Mouse (Mus musculus) heart, postnatal 4 days (tissue): ENCODE data around the gene Adam12. TPM values are rescaled to one million over a fixed set of nuclear protein-coding genes. Genes with fewer than 3 reads are reported as not detected.

Experiments used
- DNase-seq: peaks from one replicate; pipeline ENCODE4 v3.0.0; 2021
- total RNA-seq, 2 experiments: library from RNA; stranded (reverse); gene quantifications; 2 replicates each; pipeline ENCODE4 v1.2.3; 2021

The Adam12 gene
- total RNA-seq, 2 experiments from 2014 or later: 9.2 to 10.6 TPM

DNA sequence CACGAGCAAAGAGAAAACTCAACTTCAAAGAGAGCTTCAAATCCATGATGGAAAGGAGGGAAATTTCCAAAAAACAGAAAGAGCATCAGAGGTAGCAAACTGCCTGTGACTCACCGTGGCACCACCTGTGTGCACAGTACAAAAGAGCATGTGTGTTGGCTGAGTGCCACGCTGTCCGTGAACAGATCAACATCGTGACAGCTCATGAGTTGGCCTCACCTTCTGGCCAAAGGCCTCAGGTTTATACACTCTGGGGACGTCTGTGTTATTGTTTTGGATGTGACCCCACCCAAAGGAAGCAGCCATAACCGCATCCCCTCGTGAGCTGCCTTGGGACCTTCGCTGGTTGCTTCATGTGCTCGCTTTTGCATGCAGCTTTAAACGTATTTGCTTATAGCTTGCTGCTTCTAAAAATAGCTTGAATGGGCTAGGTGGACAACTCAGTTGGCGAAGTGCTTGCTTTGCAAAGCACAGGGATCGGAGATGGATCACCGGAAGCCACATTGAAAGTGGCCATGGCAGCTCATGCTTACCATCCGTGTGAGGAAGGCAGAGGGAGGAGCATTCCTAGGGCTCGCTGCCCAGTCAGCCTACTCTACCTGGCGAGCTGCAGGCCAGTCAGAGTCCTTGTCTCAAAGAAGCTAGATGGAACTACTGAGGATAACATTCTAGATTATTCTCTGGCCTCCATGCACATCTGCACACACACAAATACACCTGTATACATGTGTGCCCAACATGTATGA lies 151.8 kb downstream of the Adam12 start:
- DNase-seq: no peak

DNA sequence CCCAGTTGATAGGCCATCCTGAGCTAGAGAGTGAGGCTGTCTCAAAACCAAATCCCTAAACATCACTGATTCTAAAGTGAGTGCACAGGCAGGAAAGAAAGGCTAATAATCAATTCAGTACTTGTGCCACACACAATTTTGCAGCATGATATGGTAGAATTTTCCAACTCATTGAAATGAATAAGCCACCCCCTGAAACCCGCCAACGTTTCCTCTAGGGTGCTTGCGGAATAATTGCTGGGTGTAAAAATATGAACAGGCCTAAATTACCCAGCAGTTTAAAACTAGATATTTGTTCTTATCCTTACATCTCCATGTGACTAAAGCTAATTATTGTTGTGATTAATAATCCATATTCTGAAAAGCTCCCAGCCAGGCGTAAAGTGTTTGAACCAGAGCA lies 154.3 kb downstream of the Adam12 start:
- no peak for DNase-seq

DNA sequence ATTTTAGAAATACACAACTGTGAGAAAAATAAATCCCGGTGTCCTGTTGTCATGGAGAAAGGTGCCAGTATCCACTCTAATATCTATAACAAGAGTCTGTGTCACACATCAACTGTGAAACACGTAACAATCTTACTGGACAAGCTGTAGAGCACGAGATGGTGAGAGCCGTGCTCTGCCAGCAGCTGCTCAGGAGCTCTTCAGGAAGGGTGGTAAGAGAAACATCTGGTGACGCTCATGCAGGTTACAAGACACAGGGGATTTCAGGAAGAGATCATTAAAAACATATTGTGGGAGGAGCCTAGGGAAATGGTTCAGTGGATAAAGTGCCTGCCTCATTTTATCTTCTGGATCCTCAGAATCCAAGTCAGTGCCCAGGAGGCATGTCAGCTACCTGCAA lies 158.9 kb downstream of the Adam12 start:
- no peak for DNase-seq

DNA sequence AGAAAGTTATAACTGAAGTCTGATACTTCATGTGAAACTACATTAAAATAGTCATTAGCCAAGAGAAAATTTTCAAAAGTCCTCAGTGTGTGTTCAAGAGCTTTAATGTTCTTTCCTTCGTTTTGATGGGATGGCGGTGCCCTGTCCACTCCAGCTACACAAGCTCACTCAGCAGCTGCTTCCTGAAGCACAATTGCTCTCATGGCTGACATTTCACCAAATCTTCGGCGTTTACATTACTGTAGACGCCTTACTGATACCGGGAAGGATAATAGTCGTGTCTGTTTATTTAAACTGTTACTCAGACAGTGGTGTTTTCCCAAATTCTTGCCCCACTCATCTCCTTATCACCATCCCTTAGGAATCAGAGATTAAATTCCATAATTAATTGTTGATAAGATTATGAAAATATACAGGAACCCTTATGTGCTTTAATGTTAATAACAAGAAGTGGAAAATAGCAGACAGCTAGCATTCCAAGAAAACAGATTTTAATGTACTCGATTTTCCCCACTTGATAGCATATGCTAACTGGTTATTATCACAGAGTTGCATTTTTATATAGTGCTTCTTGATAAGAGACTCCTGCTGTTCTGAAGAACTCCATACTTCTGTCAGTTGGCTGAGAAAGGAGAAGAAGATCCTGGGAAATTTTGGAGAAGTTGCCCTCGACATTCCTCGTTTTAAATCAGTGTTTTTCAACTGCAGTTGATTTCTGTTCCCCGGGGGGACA lies 160.6 kb downstream of the Adam12 start:
- DNase-seq: no peak

DNA sequence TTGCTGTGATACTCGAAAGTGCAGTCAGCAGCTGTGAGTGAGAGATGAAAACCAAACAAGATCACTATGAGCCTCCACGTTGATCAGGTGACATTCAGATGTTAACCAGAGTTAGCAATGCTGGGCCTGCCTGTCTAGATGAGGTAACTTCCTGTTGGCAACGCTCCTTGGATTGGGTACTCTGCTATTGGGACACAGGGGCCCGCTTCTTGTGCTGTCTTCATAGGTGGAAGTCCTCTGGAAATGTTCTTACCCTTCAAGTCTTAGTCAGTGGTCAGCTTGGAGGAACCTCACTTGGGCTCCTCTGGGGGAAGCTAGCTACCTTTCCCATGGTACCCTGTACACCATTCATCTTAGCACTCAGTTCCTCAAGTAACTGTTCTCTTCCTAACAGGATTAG lies 169.3 kb downstream of the Adam12 start:
- no peak for DNase-seq

DNA sequence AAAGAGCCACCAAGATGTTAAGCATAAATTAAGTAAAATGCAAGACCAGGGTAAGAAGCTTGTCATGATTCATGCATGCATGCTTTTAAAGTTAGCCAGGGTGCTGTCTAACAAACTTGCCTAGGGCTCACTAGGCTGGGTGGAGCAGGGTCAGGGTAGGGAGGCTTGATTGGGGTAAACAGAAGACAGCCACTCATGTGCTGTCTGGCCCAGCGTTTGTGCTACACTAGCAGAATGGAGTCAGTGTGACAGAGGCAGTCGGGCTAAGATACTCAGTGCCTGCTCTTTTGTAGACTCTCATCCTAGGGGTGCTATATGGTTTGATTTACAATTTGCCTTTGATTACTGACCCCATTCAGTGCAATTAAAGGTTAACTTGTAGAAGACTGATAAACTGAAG lies 179.5 kb downstream of the Adam12 start:
- DNase-seq: no peak

DNA sequence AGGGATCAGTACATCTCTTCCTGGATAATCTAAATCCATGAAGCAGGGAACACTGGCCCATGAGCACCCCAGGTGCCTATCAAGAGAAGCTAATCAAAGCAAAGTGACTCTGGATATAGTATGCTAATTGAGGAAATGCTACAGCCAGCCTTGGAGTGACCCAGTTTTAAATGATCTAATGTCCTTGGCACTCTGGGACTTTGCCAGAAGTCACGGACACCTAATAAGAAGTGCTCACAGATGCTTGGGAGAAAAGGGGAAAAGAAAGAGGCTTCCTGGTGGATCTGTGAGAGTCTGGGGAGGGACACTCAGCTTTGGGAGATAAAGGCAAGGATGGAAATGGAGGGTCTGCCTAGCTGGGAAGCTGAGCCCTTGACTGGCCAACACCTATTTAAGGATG lies 181.6 kb downstream of the Adam12 start:
- no peak for DNase-seq

DNA sequence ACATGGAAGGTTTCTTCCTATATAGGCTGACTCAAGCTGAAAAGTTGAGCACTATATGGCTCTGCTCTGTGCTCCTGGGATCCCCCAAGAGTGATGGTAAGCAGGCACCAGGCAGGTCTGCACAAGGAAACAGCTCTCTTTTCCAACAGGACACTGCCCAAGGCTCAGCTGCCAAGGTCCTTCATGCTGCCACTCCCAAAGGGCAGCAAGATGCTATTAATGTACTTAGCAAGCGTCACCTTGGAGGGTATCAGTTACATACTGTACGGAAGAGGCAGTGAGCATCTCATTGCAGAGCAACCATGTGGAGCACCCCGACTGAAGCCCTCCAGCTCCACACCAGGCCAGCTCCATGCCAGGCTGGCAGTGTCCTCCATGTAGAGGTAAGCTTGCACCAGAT lies 185.6 kb downstream of the Adam12 start:
- no peak for DNase-seq

DNA sequence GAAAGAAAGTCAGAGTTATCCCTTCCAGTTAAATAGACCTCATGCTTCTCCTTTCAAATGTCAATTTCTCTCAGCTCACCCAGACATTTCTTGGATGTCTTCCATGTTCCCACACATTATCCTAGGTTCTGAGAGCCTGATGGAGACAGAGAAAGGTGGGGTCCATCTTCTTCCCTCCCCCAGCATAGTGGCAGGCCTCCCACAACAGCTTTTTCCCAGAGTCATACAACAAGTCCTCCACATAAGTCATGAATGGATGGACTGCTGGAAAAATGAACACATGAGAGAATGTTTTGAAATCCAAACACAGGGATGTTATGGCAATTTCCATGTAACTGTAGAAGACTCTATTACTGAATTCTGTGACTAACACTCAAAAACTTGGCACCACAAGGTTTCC lies 188.4 kb downstream of the Adam12 start:
- no peak for DNase-seq

DNA sequence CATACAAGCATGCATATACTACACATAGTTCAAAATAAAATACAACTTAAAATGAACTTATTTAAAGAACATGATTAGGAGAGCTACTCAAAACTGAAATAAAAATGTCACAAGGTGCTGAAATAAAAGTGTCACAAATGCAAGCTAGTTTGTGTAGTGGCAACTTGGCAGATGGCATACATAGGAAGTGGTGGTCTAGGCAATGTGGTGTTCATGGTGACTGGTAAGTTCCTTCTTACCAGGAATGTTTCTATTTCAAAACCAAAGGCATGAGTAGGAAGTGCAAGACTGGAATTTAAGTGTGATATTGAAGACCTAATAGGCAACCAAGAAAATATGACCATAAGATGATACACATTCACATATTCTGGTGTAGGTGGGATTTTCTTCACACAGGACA lies 189.3 kb downstream of the Adam12 start:
- DNase-seq: no peak

DNA sequence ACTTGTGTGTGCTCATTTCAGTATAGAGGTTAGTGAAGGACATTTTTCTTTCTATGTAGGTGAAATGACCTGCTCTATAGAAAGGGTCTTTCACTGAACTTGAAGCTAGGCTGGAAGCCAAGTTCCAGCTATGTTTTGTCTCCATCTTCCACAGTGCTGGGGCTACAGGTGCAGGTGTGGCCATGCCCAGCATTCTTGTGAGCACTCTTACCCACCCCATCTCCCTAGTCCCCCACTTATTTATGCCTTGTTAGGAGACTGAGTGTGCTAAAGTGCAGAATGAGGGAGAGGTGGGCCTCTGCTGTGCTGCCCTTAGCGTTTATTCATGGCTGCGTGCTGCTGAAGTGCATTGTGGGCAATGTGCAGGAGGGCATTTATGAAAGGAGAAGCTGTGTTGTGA lies 198.0 kb downstream of the Adam12 start:
- no peak for DNase-seq

DNA sequence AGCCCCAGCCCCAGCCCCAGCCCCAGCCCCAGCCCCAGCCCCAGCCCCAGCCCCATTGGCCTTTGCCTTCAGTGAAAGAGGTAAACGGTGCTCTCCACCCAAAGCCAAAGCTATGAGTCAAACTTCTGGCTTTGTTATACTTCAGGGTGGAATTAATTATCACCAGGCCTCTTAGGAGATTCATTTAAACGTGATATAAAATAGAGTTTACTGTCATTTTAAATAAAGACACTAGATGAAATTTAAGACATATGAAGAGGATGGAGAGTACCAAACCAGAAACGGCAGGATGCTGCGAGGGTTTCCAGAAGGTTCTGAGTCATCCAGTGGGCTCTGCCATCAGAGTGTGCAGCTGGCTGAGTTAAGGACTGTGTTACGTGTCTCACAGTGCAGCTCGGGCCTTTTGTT lies 199.0 kb downstream of the Adam12 start:
- peak; percentile 15 for DNase-seq

DNA sequence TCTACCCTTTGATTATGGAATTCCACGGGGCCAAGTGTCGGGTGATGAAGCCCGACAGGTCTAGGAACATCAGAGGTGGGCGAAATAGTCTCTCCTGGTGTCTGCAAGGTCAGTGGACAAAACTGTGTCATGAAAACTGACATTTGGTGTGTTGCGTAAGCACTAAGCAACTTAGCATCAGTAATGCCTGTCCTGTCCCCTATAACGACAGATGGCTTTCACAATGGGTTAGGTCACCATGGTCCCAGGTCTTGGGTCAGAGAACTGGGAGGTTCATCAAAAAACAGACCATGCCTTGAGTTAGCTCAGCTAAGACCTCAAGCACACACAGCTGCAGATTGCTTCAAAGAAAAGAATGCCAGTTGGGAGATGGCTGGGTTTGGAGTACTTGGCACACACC lies 200.2 kb downstream of the Adam12 start:
- DNase-seq: no peak

DNA sequence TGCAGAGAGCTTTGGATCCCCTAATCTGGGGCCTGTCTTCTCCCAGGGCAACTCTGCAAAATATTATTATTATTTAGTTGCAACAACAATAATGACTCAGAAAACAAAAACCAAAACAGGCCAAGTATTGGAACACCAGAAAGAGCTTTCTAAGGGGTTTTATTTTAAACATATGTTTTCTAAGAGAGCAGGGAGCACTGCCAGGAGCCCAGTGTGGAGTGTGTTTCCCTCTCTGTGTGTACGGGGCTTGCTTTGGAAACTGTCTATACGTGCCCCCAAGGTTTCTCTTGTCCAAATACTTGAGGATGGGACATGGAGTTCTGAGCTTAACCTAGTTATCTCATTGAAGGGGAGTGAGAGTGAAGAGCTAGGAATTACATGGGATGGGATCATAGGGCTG lies 200.7 kb downstream of the Adam12 start:
- DNase-seq: no peak

DNA sequence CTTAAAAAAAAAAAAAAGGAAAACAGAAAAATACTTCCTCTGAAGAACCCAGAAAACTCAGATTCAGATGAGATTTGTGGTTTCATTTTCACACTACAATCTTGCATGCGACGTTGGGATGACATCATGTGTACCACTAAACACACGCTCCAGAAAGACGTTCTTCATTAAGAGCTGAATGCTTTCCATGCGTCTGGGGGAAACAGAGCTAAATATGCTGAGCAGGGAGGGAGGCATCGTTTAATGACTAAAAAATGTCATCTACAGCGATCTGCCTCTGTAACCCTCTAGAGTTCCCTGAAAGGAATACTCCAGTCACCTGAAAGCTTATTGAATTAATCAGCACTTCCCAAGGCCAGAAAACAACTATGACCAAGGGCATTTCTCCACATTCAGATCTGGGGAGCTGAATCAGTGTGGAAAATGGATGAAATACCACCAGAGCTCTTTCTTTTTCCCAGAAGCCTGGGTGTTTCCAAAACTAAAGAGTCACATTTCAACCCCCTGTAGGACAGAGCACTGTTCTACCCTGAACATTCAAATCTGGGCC lies 203.6 kb downstream of the Adam12 start:
- DNase-seq: no peak

DNA sequence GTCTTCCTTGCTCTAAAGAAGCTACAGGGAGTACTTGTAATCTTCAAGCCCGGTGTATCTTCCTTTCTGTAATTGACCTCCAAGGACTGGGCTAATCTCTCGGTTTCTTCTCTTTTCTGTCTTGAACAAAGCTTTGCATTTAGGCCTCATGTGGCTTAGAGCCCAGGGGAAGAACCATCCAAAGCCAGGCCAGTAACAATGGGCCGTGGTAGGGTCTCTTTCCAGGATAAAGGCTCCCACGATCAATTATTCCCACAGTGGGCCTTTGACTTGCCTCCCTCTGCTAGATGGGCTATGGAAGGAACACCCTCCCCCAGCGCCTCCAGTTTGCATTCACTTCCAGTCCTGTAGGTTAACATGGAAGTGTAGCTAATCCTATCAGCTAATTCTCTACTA lies 204.9 kb downstream of the Adam12 start:
- no peak for DNase-seq

DNA sequence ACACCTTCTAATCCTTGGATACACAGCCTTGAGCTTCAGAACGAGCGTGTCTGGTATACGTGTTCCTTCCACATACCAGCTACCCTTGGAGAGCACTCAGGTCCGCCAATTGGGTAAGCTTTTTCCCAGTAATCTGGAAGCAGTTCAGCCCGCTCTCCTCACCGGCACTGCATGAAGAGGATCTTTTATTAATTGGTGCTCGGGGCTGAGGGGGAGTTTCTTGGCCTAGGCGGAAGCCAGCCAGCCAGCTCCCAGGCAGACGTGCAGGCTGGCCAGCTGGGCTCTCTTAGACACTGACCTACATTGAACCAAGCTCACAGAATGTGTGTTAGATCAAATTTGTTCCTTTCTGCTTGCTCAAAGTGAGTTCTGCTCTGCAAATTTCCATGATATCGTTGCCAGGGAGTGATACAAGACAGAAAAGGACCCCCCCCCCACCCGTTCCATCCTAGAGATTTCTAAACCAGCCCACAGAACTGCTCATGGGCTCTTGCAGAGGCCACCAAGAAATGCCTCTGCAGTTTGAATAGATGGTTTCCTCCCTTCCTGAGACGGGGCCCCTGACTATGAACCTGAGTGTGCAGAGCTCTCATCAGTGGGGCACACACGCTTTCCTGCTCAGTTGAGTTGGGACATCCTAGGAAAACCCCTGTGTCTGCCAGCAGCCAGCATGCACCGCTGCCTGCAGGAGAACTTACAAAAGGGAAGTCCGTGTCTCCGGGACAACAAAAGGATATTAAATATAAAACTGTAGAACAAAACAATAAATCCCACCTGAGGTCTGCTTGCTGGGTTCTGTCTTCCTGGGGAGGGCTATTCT lies 205.5 kb downstream of the Adam12 start:
- DNase-seq: peak; percentile 71

DNA sequence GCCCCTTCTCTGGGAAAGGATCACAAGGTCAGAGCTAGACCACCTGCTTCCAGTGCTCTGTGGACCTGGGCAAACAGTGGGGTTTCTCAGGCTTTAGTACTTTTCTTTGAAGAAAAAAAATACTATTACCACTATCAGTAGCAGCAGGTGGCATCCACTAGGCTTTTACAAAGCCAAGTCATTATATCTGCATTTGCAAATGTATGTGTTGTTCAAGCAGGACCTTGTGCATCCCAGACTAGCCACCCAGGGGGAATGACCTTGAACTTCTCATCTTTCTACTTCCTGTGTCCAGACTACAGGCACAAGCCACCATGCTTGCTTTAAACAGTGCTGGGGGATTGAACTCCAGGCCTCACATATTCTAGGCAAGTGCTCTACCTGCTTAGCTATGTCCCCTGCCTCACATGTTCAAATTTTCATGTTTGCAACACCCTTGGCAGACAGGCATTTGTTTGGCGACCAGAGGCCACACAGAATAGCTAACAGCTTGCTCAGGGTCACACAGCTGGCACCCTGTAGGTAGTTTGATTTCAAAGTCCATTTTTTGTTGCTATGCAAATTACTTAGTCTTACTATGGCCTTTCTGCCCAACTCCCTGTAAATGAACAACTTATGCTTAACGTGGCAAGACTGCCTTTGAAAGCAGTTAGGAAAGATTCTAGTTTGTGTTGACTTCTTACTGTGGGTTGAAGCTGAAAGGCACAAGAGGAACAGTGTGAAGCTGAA lies 209.6 kb downstream of the Adam12 start:
- no peak for DNase-seq

DNA sequence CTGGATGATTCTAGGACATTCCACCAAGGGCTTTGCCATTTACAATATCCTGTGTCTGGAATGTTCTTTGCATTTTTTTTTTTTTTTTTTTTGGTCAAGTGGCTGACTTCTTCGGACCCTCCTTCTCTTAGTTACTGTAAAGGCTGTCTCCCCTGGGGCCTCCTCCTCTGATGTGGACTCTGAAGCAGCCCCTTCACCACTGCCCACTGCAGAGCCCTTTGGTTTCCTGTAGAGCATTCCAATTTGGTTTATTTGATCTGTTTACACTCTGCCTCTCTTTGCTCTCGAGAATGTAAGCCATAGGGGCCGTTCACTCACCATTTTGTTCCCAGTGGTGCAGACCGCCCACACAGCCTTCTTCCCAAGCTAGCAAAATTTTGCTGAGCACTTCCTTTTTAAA lies 216.7 kb downstream of the Adam12 start:
- DNase-seq: no peak

DNA sequence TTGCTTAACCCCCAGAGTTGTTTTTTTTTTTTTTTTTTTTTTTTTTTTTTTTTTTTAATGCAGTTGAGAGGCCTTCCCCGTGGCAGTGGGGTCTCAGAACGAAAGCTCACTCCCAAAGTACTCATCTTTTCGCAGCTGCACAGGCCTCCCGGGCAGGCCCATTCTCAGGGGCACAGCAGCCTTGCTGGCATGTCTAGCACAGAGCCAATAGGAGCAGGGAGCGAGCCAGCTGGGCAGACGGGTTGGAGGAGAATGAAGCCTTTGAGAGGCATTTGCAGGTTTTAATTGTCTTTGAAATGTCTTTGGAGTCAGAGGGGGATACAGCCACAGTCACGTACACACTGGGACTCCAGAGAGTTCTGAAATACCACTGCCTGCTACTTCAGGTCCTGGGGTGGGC lies 217.2 kb downstream of the Adam12 start:
- no peak for DNase-seq

DNA sequence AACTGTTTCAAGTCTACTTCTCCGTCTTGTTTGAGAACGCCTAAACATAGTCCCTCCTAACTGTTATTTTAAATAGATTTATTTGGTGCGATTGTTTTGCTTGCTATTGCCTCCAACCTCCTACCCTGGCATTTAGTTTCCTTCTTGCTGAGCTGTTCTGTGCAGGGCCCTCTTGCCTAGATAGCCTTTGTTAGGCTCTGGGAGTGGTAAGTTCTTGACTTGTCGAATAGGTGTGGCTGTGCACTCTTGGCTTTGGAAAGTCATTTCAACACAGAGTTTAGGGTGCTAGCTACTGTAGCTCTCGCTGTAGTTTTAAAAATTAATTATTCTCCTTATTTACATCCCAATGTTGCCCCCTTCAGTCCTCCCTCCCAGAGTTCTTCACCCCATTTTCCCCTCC lies 222.8 kb downstream of the Adam12 start:
- no peak for DNase-seq

DNA sequence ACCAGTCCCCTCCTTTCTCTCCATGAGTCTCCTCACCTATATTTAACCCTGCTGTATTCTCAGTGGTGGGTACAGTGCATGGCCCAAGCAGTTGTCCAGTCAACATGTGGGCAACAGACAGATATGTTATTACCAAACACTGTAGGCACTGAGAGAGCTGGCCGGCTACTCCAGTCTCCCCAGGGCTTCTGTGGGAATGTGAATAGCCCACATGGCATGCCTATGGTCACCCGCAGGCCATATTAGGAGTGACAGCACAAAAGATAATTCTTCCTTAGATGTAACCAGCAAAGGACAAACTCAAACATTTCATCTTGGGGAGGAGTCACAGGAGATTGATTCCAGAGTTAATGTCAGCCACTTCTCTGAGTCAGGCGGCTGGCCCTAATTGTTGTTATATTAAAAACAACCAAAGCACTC lies 224.0 kb downstream of the Adam12 start:
- no peak for DNase-seq
